Mouse (Mus musculus): ENCODE measurements at regions not wholly inside any gene's neighbourhood (a gene's known extent, or its start where the extent isn't known, plus 50 kb on each side); places are given as distances from the start of the nearest gene placed in this dataset.

GRCm38 (mm10) chr1:55807028-55807427, 401.3 kb downstream of the Plcl1 start:
- no peak for DNase-seq (ENCODE audit: low spot score)

DNA sequence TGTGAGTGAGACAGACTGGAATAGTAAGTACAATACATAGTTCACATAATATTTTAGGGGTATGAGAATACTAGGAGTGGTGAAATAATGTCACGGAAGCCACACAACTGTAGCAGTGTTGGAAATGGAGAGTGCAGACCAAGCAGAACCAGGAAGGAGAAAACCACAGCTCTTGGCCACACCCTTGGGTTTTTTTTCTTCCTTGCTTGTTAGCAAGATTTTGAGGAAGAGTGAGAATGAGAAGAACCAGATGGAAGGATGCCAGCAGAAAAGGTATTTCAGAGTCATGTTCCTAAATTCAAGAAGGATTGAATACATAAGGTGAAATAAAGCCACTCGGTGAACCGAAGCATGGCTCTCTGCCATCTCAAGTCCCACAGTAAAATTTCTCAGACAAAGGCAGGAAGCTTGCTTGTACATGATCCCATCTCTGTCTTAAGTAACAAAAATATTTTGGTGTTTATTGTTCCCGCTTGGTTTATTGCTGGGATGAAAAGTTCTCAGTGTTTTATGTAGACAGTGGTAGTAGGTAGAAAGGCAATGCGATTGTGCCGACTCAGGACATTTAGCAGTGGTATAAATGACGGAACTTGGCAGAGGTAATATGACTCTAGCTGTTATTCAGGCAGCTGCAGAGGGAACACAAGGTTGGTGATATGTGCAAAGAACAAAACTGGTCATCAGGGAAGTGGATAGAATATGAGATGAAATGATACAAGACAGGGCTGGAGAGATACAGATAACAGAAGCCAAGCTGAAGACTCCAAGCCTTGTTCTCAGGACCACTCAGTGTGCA, 403.2 kb downstream of the Plcl1 start:
- DNase-seq (ENCODE audit: low spot score), result peak; percentile 4

- DNase-seq (ENCODE audit: low spot score), result no peak
Measured at GRCm38 (mm10) chr1:55812486-55812885, 406.8 kb downstream of the Plcl1 start.

DNA sequence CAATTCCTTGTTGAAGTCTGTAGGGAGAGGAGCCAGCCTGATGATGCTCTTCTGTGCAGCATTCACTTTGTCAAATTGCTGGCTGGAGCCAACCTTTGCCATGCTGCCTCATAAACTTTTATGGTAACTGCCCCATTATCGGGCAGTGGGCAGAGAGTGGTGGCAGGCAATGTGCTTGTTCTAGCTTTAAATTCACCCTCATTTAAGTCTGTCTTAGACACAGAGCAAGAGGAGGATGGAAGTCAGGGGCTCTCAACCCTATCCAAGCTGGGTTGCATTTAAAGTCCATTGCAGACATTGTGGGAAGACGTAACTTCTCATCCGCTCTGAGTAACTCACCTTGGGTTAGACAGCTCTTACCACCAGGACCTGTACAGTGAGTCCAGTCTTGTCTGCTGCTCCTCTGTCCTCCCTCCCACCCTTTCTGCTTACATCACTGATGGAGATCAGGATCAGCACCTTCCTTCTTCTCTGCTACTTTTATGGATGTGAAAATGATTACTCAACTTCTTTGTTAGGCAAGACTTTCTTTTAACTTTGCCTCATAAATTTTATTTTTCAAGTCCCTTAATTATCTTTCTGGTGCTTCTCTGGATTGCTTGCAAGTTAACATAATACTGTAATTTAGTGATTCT, 415.3 kb downstream of the Plcl1 start:
- DNase-seq (ENCODE audit: low spot score), result no peak

DNA sequence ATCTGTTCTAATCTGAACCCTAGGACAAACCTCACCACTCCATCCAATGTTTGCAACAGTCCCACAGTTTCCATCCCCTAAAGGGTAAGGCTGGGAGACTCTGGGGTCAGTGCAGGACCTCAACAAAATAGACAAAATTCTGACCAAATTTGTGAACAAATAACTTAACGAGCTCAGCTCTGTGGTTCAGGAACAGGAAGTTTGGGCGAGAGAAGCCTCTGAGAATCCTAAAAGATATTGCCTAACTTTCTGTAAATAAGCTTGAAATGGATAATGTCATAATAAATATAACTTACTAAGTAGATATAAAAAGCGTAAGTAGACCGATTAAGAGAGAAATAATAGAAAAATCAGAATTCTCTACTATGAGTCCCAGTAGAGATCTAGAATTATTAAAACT, 416.9 kb downstream of the Plcl1 start:
- DNase-seq (ENCODE audit: low spot score), result no peak

DNA sequence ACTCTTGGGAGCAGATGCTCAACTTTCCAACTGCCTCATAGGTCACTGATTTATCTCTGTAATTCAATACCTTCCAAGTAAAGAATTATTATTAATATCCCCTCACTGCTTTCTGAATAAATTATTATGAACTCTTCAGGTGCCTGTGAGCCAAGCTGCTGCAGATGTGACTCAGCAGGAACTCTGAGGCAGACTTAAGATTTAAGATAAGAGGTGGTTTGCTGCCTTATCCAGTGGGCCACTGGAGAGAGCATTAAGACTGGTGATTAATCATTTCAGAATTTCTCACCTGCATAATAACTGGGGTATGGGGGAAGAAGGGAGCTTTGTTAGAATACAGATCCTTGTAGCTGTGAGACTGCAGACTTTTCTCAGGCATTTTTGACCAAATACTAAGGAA, 421.5 kb downstream of the Plcl1 start:
- no peak for DNase-seq (ENCODE audit: low spot score)

GRCm38 (mm10) chr1:55835281-55835680, 429.6 kb downstream of the Plcl1 start:
- no peak for DNase-seq (ENCODE audit: low spot score)

- no peak for DNase-seq (ENCODE audit: low spot score)
Measured at GRCm38 (mm10) chr1:55836750-55837149, 431.0 kb downstream of the Plcl1 start.

- DNase-seq (ENCODE audit: low spot score), result no peak
Measured at GRCm38 (mm10) chr1:55837366-55837765, 431.6 kb downstream of the Plcl1 start.

GRCm38 (mm10) chr1:55838168-55838567, 432.4 kb downstream of the Plcl1 start:
- DNase-seq (ENCODE audit: low spot score), result peak; percentile 26

GRCm38 (mm10) chr1:55848806-55849205, 443.1 kb downstream of the Plcl1 start:
- no peak for DNase-seq (ENCODE audit: low spot score)

DNA sequence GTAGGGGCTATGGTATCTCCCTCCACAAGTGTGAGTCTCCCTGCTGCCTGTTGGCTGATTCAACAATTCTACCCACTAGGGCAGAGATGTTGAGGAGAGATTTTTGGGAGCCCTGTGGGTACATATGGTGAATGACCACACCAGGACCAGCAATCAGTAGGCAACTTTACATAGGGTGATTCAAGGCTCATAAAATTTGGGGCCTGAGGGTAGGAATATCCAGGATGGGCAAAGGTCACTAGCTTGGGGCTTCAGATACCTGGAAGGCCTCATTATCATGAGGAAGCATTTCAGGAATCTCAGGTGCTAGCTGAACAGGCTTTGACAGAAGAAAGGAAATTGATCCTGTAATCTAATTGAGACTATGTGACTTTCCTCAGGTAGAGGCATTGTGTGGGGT, 446.6 kb downstream of the Plcl1 start:
- no peak for DNase-seq (ENCODE audit: low spot score)

GRCm38 (mm10) chr1:55859113-55859512, 453.4 kb downstream of the Plcl1 start:
- no peak for DNase-seq (ENCODE audit: low spot score)

- no peak for DNase-seq (ENCODE audit: low spot score)
Measured at GRCm38 (mm10) chr1:55863113-55863512, 457.4 kb downstream of the Plcl1 start.

DNA sequence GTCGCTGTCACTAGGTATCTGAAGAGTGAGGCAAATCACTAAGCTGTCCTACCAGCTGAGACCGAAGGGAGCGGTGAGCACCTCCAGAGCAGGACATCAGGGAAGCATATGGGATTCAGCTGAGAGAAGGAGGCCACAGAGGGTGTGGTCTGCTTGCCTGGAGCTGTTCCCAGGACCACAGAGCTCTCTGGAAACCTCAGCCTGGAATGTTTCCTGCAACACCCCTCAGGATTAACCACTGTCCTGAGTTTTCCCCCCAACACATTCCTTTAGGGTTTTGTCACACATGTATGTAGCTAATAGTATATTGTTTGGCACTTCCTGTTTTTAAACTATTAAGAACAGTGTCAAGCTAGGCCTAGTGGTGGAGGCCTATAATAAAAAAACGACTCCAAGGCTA, 459.6 kb downstream of the Plcl1 start:
- DNase-seq (ENCODE audit: low spot score), result no peak

DNA sequence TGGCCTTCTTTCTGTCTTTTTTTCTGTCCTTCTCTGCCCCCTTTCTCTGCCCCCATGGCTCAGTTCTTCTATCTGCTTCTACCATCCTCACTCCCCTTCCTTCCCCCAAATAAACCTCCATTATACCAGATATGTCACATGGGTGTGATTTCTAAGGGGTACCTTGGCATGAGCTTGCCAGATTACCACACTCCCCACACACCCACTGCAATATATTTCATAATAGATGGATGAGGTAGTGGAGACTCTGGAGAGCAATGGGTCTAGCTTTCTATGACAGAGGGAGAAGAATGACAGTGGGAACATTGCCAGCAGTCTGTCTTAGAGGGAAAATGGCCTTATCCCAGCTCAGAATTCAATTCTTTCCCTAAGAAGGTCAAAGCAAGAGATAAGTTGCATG, 461.0 kb downstream of the Plcl1 start:
- DNase-seq (ENCODE audit: low spot score), result no peak

- no peak for DNase-seq (ENCODE audit: low spot score)
Measured at GRCm38 (mm10) chr1:55873583-55873982, 467.9 kb downstream of the Plcl1 start.

GRCm38 (mm10) chr1:55874143-55874867, 468.6 kb downstream of the Plcl1 start:
- peak; percentile 59 for DNase-seq (ENCODE audit: low spot score)

DNA sequence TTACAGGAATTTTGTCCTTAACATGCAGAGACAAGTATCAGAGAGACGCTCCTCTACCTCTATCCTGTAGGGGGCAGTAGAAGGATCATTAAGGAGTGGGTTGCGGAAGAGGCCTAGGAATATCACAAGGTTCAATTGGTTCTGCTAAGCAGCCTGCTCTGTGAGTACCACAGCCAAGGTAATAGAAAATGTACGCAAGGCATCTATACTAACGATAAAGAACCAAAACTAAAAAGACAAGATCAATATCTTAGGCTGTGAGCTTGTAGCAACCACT, 469.1 kb downstream of the Plcl1 start:
- peak; percentile 7 for DNase-seq (ENCODE audit: low spot score)

GRCm38 (mm10) chr1:55884576-55884975, 478.9 kb downstream of the Plcl1 start:
- DNase-seq (ENCODE audit: low spot score), result no peak

GRCm38 (mm10) chr1:55886383-55887070, 480.8 kb downstream of the Plcl1 start:
- peak; percentile 11 for DNase-seq (ENCODE audit: low spot score)

DNA sequence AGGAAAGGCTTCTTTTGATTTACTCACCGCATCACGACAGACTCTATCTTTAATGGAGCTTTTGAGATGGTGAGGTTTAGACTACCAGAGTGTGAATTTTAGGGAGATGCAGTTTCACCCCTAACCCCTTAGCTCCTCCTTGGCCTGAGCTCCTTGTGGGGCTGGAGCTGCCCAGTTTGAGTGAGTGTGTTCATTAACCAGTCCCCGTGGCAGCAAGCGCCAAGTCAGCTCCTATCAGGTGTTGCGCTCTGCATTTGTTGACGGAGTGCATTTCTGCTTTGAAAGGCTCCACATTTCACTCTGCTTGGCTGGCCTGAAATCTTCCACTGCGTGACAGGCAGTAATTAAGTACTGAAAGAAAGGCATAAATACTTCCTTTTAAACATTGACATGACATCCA, 481.7 kb downstream of the Plcl1 start:
- no peak for DNase-seq (ENCODE audit: low spot score)

All from thymus, postnatal 0 days (tissue).